Mouse (Mus musculus): ENCODE measurements around the gene Ankrd13d. TPM values are rescaled to one million over a fixed set of nuclear protein-coding genes. Genes with fewer than 3 reads are reported as not detected.
A peak's percentile ranks its signal among the peaks of the same experiment; 100 is the strongest.

The Ankrd13d gene
- 1.7 TPM for polyA plus RNA-seq (2012; fragmentation: generic; extraction: Trizol)

DNA sequence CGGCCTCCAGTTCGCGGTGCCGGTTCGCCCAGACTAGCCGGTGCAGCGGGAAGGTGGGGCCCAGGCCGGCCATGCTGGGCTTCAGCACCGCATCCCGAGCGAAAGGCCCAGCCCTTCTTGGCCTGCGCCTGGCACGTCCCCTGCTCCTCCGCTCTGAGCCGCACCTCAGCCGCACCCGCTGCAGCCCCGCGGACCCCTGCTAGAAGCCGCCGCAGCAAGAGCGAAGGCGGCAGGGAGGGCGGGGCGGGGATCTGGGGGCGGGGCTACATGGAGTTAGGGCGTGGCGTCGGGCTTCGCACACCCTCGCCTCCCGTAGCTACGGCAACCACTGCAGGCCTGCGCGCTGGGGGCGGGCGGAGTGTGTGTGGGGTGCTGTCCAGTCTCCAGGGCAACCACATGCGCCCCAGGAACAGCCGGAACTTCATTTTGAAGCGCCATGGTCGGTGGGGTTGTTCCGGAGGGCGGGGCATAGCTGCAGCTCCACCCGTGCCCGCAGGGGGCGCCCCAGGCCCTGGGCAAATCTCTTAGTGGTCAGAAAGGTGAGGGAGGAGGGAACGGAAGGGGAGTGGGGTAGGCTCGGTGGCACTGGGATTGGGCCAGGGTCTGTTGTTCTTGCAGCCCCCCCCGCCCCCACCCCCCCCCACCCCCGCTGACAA is at the start of gene Ankrd13d:
Gene Ankrd13d, minus strand, starts transcription at position 240 of the 656 bp plus-strand sequence.
- Histone ChIP-seq H3K79me2 (ENCODE audit: control insufficient read depth, insufficient read depth) (no peaks in the 10 kb centered on the region), H3K4me3 (peak within 1 kb of the TSS; percentile 18), H3ac (ENCODE audit: control insufficient read depth, insufficient read length) (no peak within 1 kb of the TSS), H3K4me2 (ENCODE audit: low read depth) (peak within 1 kb of the TSS; percentile 19), H3K27me3 (ENCODE audit: control insufficient read depth, insufficient read depth, insufficient read length) (no peaks in the 10 kb centered on the region), H3K36me3 (ENCODE audit: control insufficient read depth, insufficient read depth) (no peaks in the 10 kb centered on the region)
- TF ChIP-seq TCF3 (IDR thresholded peaks at IDR 0.05; ENCODE audit: insufficient read length, low read depth), result no peak
- TF ChIP-seq MYOD1 (IDR thresholded peaks at IDR 0.05; ENCODE audit: control insufficient read depth in 1 of 3, insufficient read length in 2 of 3, low read depth in 2 of 3), result no peak
- no peak for TF ChIP-seq E2F4 (IDR thresholded peaks at IDR 0.05; ENCODE audit: insufficient read depth)
- TF ChIP-seq MYOG (IDR thresholded peaks at IDR 0.05; ENCODE audit: control insufficient read depth in 1 of 3, insufficient read depth in 1 of 3, insufficient read length in 2 of 3, low read depth in 2 of 3), result peak in 1 of 3 experiments; percentile 26
- TF ChIP-seq POLR2A (IDR thresholded peaks at IDR 0.05; ENCODE audit: insufficient read length, low read depth), result peak; percentile 19
- TF ChIP-seq POLR2AphosphoS2 (IDR thresholded peaks at IDR 0.05; ENCODE audit: insufficient read length, low read depth), result peak; percentile 16
- TF ChIP-seq MAX (IDR thresholded peaks at IDR 0.05; ENCODE audit: low read depth), result no peak

DNA sequence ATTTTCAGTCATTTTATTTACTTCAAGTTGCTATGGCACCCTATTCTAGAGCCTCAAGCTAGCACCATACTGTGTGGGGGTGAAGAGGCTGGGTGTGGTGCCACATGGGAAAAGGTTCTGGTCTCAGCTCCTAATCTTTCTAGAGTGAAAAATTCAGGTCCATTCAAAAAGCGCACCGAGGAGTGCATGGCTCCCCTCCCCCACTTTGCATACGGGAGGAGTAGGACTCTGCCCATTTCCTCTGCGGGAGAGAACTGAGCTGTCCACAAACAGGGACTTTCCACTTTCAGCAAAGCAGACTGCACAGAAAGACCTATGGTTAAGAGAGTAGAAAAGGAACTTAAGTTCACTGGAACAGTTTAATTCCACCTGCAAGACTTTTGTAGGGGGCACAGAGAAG is 49.7 kb upstream of the Ankrd13d start:
- peak overlapping the region; percentile 98 for H3K4me2 ChIP-seq (ENCODE audit: low read depth)
- H3K4me3 ChIP-seq, result peak overlapping the region; percentile 93
- H3K79me2 ChIP-seq (ENCODE audit: control insufficient read depth, insufficient read depth), result peaks cover 34% of the 10 kb centered on the region
- H3ac ChIP-seq (ENCODE audit: control insufficient read depth, insufficient read length), result peak overlapping the region; percentile 45
- TF ChIP-seq MAX (IDR thresholded peaks at IDR 0.05; ENCODE audit: low read depth) (no peak), MYOD1 (IDR thresholded peaks at IDR 0.05; ENCODE audit: control insufficient read depth in 1 of 3, insufficient read length in 2 of 3, low read depth in 2 of 3) (no peak), TCF3 (IDR thresholded peaks at IDR 0.05; ENCODE audit: insufficient read length, low read depth) (no peak), USF1 (IDR thresholded peaks at IDR 0.05; ENCODE audit: low read depth) (no peak), E2F4 (IDR thresholded peaks at IDR 0.05; ENCODE audit: insufficient read depth) (no peak), TCF12 (IDR thresholded peaks at IDR 0.05; ENCODE audit: insufficient read depth, poor library complexity, severe bottlenecking) (no peak), POLR2AphosphoS2 (IDR thresholded peaks at IDR 0.05; ENCODE audit: insufficient read length, low read depth) (no peak), CEBPB (IDR thresholded peaks at IDR 0.05; ENCODE audit: insufficient read depth, poor library complexity, severe bottlenecking) (no peak), REST (IDR thresholded peaks at IDR 0.05; ENCODE audit: insufficient read depth, insufficient read length) (no peak), MYOG (IDR thresholded peaks at IDR 0.05; ENCODE audit: control insufficient read depth in 1 of 3, insufficient read depth in 1 of 3, insufficient read length in 2 of 3, low read depth in 2 of 3) (no peak), SRF (IDR thresholded peaks at IDR 0.05; ENCODE audit: control insufficient read depth, insufficient read length, low read depth) (no peak), POLR2A (IDR thresholded peaks at IDR 0.05; ENCODE audit: insufficient read length, low read depth) (no peak)
- peaks cover 26% of the 10 kb centered on the region for H3K36me3 ChIP-seq (ENCODE audit: control insufficient read depth, insufficient read depth)
- no peaks in the 10 kb centered on the region for H3K27me3 ChIP-seq (ENCODE audit: control insufficient read depth, insufficient read depth, insufficient read length)

GRCm38 (mm10) chr19:4331273-4331672 is 48.3 kb upstream of the Ankrd13d start:
- H3K4me3 ChIP-seq, result no peak overlapping the region
- TF ChIP-seq SRF (IDR thresholded peaks at IDR 0.05; ENCODE audit: control insufficient read depth, insufficient read length, low read depth) (no peak), E2F4 (IDR thresholded peaks at IDR 0.05; ENCODE audit: insufficient read depth) (no peak)
- H3ac ChIP-seq (ENCODE audit: control insufficient read depth, insufficient read length), result no peak overlapping the region
- H3K36me3 ChIP-seq (ENCODE audit: control insufficient read depth, insufficient read depth), result peaks cover 40% of the 10 kb centered on the region
- peak overlapping the region; percentile 98 for H3K4me2 ChIP-seq (ENCODE audit: low read depth)
- peaks cover 34% of the 10 kb centered on the region for H3K79me2 ChIP-seq (ENCODE audit: control insufficient read depth, insufficient read depth)
- no peaks in the 10 kb centered on the region for H3K27me3 ChIP-seq (ENCODE audit: control insufficient read depth, insufficient read depth, insufficient read length)

DNA sequence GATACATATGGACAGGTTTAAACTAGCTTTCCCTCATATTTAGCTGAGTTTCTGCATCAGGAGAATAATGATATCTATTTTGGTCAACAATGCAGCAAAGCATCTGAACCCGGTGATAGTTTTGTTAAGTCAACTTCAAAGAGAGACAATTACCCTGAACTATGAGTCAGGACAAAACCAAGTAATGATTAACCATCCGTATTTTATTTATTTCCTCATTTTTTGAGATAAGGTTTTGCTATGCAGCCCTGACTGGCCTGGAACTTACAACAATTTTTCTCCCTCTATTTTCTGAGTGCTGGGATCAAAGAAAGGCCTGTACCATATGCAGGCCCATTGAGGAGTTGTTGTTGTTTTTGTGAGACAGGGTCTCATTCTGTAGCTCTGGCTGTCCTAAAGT is 47.7 kb upstream of the Ankrd13d start:
- no peaks in the 10 kb centered on the region for H3K27me3 ChIP-seq (ENCODE audit: control insufficient read depth, insufficient read depth, insufficient read length)
- H3K4me2 ChIP-seq (ENCODE audit: low read depth), result no peak overlapping the region
- H3K36me3 ChIP-seq (ENCODE audit: control insufficient read depth, insufficient read depth), result peaks cover 46% of the 10 kb centered on the region
- H3K79me2 ChIP-seq (ENCODE audit: control insufficient read depth, insufficient read depth), result peaks cover 34% of the 10 kb centered on the region
- H3K4me3 ChIP-seq, result no peak overlapping the region
- no peak for TF ChIP-seq MYOG (IDR thresholded peaks at IDR 0.05; ENCODE audit: control insufficient read depth in 1 of 3, insufficient read depth in 1 of 3, insufficient read length in 2 of 3, low read depth in 2 of 3)
- TF ChIP-seq MYOD1 (IDR thresholded peaks at IDR 0.05; ENCODE audit: control insufficient read depth in 1 of 3, insufficient read length in 2 of 3, low read depth in 2 of 3), result no peak
- no peak for TF ChIP-seq TCF12 (IDR thresholded peaks at IDR 0.05; ENCODE audit: insufficient read depth, poor library complexity, severe bottlenecking)
- TF ChIP-seq REST (IDR thresholded peaks at IDR 0.05; ENCODE audit: insufficient read depth, insufficient read length), result no peak
- no peak for TF ChIP-seq POLR2AphosphoS2 (IDR thresholded peaks at IDR 0.05; ENCODE audit: insufficient read length, low read depth)
- TF ChIP-seq CEBPB (IDR thresholded peaks at IDR 0.05; ENCODE audit: insufficient read depth, poor library complexity, severe bottlenecking), result no peak
- TF ChIP-seq SRF (IDR thresholded peaks at IDR 0.05; ENCODE audit: control insufficient read depth, insufficient read length, low read depth), result no peak
- H3ac ChIP-seq (ENCODE audit: control insufficient read depth, insufficient read length), result no peak overlapping the region

- no peak overlapping the region for H3K4me3 ChIP-seq
- no peak overlapping the region for H3ac ChIP-seq (ENCODE audit: control insufficient read depth, insufficient read length)
- H3K79me2 ChIP-seq (ENCODE audit: control insufficient read depth, insufficient read depth), result peaks cover 34% of the 10 kb centered on the region
- no peak for TF ChIP-seq CEBPB (IDR thresholded peaks at IDR 0.05; ENCODE audit: insufficient read depth, poor library complexity, severe bottlenecking)
- TF ChIP-seq POLR2A (IDR thresholded peaks at IDR 0.05; ENCODE audit: insufficient read length, low read depth), result no peak
- no peak for TF ChIP-seq MYOG (IDR thresholded peaks at IDR 0.05; ENCODE audit: control insufficient read depth in 1 of 3, insufficient read depth in 1 of 3, insufficient read length in 2 of 3, low read depth in 2 of 3)
- no peak for TF ChIP-seq USF1 (IDR thresholded peaks at IDR 0.05; ENCODE audit: low read depth)
- TF ChIP-seq REST (IDR thresholded peaks at IDR 0.05; ENCODE audit: insufficient read depth, insufficient read length), result no peak
- TF ChIP-seq TCF12 (IDR thresholded peaks at IDR 0.05; ENCODE audit: insufficient read depth, poor library complexity, severe bottlenecking), result no peak
- no peak for TF ChIP-seq MAX (IDR thresholded peaks at IDR 0.05; ENCODE audit: low read depth)
- no peaks in the 10 kb centered on the region for H3K27me3 ChIP-seq (ENCODE audit: control insufficient read depth, insufficient read depth, insufficient read length)
- no peak overlapping the region for H3K4me2 ChIP-seq (ENCODE audit: low read depth)
- H3K36me3 ChIP-seq (ENCODE audit: control insufficient read depth, insufficient read depth), result peaks cover 55% of the 10 kb centered on the region
Measured at GRCm38 (mm10) chr19:4328737-4329304, 45.9 kb upstream of the Ankrd13d start.

Measured in myocyte (in vitro differentiated cells).